Mouse (Mus musculus) lung, adult 2 months (tissue): ENCODE results near the gene Tanc1.

Source experiments
- CTCF ChIP-seq: fragments of 200-500 bp; IDR thresholded peaks from 2 replicates; pipeline ENCODE4 v1.5.1; 2011; ENCODE audit warnings: mild to moderate bottlenecking, low read length, control low read depth; ENCODE audit not compliant: insufficient read depth
- POLR2A ChIP-seq: fragments of 200-500 bp; IDR thresholded peaks from 2 replicates; pipeline ENCODE4 v1.6.1; 2011; ENCODE audit warnings: low read depth, mild to moderate bottlenecking, control low read depth, low read length, borderline replicate concordance; ENCODE audit errors: extremely low read depth

DNA sequence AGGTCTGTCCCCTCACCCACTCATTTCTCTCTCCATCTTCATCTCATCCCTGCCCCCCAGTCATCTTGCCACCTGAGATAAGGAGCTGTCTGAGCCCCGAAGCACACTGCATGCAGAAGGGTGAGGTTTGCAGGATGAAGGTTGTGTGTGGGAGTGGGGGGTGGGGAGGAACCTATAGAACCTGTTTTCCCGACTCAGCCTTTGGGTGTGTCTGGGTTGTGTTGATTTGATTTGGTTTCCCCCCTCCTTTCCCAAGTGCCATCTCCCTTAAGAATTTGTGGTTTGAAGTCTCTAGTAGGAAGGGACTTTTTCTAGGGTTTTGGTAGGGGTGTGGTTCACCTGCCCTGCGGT is 157.5 kb downstream of the Tanc1 start:
- no peak for TF ChIP-seq CTCF
- TF ChIP-seq POLR2A: no peak
